Comparison of ENCODE assay signal across 10 mouse cellular contexts in genomic region chr10:20673798-20674197, GRCm38 (mm10). TPM values are rescaled to one million over a fixed set of nuclear protein-coding genes. Genes with fewer than 3 reads are reported as not detected.
DNase-seq lines count a peak whose midpoint lies in the region; ATAC-seq and TF ChIP-seq lines count a peak whose summit lies in the region.
"Had no signal": no experiment of that assay in that cellular context is flagged by ENCODE, and none has a peak within 500 bp of the region (broad histone marks: within the 10 kb centered on the region; RNA-seq: fewer than 3 reads in every experiment).

No protein-coding gene starts in this region.

- no peaks in the 10 kb centered on the region for H3K9me3 ChIP-seq in liver, embryonic 11.5 days (ENCODE audit: control insufficient read depth, low read length)
- H3K9me3 ChIP-seq in intestine, embryonic 16.5 days (ENCODE audit: control insufficient read depth, low read length) = no peaks in the 10 kb centered on the region
- H3K9me3 ChIP-seq in kidney, embryonic 15.5 days (replicated peaks) = no peaks in the 10 kb centered on the region

- peaks cover 5% of the 10 kb centered on the region; the same call in 1 of the 2 replicates for H3K4me1 ChIP-seq in liver, adult 2 months (ENCODE audit: control insufficient read depth, insufficient read depth, low read length)
- no peaks in the 10 kb centered on the region for H3K4me1 ChIP-seq in liver, embryonic 11.5 days (replicated peaks; ENCODE audit: control insufficient read depth, insufficient read depth, low read length)
- peaks cover 12% of the 10 kb centered on the region for H3K4me1 ChIP-seq in embryonic fibroblast, embryonic 13.5 days (ENCODE audit: control insufficient read depth, insufficient read depth, low read length)
- peaks cover 3% of the 10 kb centered on the region; the same call in 1 of the 2 replicates for H3K4me1 ChIP-seq in intestine, embryonic 16.5 days (ENCODE audit: control insufficient read depth, insufficient read depth, low read length)
- no peaks in the 10 kb centered on the region for H3K4me1 ChIP-seq in kidney, embryonic 15.5 days

- peak; percentile 90 for DNase-seq in liver, adult 2 months (ENCODE audit: extremely low read depth, low read depth, low spot score)
- no peak for DNase-seq in liver, embryonic 11.5 days (ENCODE audit: low spot score)
- DNase-seq in layer of hippocampus, adult 18-20 months (ENCODE audit: low spot score in 2 of 2) = peak; percentile 82 to 93
- DNase-seq in right cerebral cortex, adult 2 months (ENCODE audit: low spot score in 2 of 2) = peak; percentile 89 to 90
- no peak for DNase-seq in embryo, embryonic 9.5 days (ENCODE audit: extremely low spot score)

- no peak for TF ChIP-seq POLR2A in liver, adult 2 months (IDR thresholded peaks at IDR 0.05; ENCODE audit: extremely low read depth, insufficient read depth, low read length)
- no peak for TF ChIP-seq POLR2A in embryonic fibroblast, embryonic 13.5 days (IDR thresholded peaks at IDR 0.05; ENCODE audit: low read depth, low read length)

- H3K9ac ChIP-seq in liver, adult 2 months (ENCODE audit: low read depth, low read length) = peak overlapping the region; percentile 8; the same call in 1 of the 2 replicates
- no peak overlapping the region for H3K9ac ChIP-seq in liver, embryonic 11.5 days (ENCODE audit: low read depth, low read length)
- no peak overlapping the region for H3K9ac ChIP-seq in intestine, embryonic 16.5 days (ENCODE audit: low read depth, low read length)
- H3K9ac ChIP-seq in kidney, embryonic 15.5 days = no peak overlapping the region
- H3K9ac ChIP-seq: liver, embryonic 14.5 days had no signal

- no peak overlapping the region for H3K4me2 ChIP-seq in liver, embryonic 11.5 days
- H3K4me2 ChIP-seq in intestine, embryonic 16.5 days (ENCODE audit: low read depth, low read length) = no peak overlapping the region
- H3K4me2 ChIP-seq in kidney, embryonic 15.5 days = no peak overlapping the region

- no peaks in the 10 kb centered on the region for H3K36me3 ChIP-seq in liver, adult 2 months (ENCODE audit: control insufficient read depth, insufficient read depth, low read length)
- no peaks in the 10 kb centered on the region for H3K36me3 ChIP-seq in liver, embryonic 11.5 days (ENCODE audit: control insufficient read depth, insufficient read depth, low read length)
- no peaks in the 10 kb centered on the region for H3K36me3 ChIP-seq in intestine, embryonic 16.5 days (ENCODE audit: control insufficient read depth, insufficient read depth, low read length)
- H3K36me3 ChIP-seq in kidney, embryonic 15.5 days = no peaks in the 10 kb centered on the region

- WGBS in liver, adult 2 months = 31% methylated on average over 4 of the region's 4 CpGs
- 87% methylated on average over 4 of the region's 4 CpGs for WGBS in liver, embryonic 11.5 days
- 90% methylated on average over 4 of the region's 4 CpGs for WGBS in intestine, embryonic 16.5 days
- 84% methylated on average over 4 of the region's 4 CpGs for WGBS in kidney, embryonic 15.5 days

- no peaks in the 10 kb centered on the region for H3K79me2 ChIP-seq in liver, adult 2 months (ENCODE audit: control insufficient read depth, insufficient read depth, low read length)

- no peak overlapping the region for H3K4me3 ChIP-seq in liver, adult 2 months (ENCODE audit: insufficient read depth, low read depth, low read length)
- H3K4me3 ChIP-seq in liver, embryonic 11.5 days (ENCODE audit: low read depth, low read length) = no peak overlapping the region
- H3K4me3 ChIP-seq in embryonic fibroblast, embryonic 13.5 days (ENCODE audit: insufficient read depth, low read length) = no peak overlapping the region
- H3K4me3 ChIP-seq in intestine, embryonic 16.5 days (ENCODE audit: low read length) = no peak overlapping the region
- no peak overlapping the region for H3K4me3 ChIP-seq in kidney, embryonic 15.5 days (replicated peaks)

- no peaks in the 10 kb centered on the region for H3K27me3 ChIP-seq in liver, adult 2 months (ENCODE audit: control insufficient read depth, insufficient read depth, low read length)
- H3K27me3 ChIP-seq in liver, embryonic 11.5 days (replicated peaks; ENCODE audit: control insufficient read depth, insufficient read depth, low read length) = no peaks in the 10 kb centered on the region
- no peaks in the 10 kb centered on the region for H3K27me3 ChIP-seq in intestine, embryonic 16.5 days (replicated peaks; ENCODE audit: control insufficient read depth, insufficient read depth, low read length)
- no peaks in the 10 kb centered on the region for H3K27me3 ChIP-seq in kidney, embryonic 15.5 days
- H3K27me3 ChIP-seq: Patski had no signal

- no peak overlapping the region for H3K27ac ChIP-seq in liver, adult 2 months (replicated peaks; ENCODE audit: insufficient read depth, low read depth, low read length)
- H3K27ac ChIP-seq in liver, embryonic 11.5 days (ENCODE audit: low read depth, low read length) = no peak overlapping the region
- H3K27ac ChIP-seq in embryonic fibroblast, embryonic 13.5 days (ENCODE audit: insufficient read depth, low read length) = peak overlapping the region; percentile 88
- no peak overlapping the region for H3K27ac ChIP-seq in intestine, embryonic 16.5 days (ENCODE audit: low read length)
- no peak overlapping the region for H3K27ac ChIP-seq in kidney, embryonic 15.5 days
- H3K27ac ChIP-seq: liver, embryonic 14.5 days had no signal

- no peak for ATAC-seq in liver, embryonic 11.5 days (replicated peaks; ENCODE audit: low FRiP score)
- ATAC-seq in intestine, embryonic 16.5 days = no peak
- ATAC-seq in kidney, embryonic 15.5 days (replicated peaks; ENCODE audit: low FRiP score) = no peak
- ATAC-seq: Patski had no signal

- no peak for TF ChIP-seq CTCF in liver, adult 2 months (IDR thresholded peaks at IDR 0.05; ENCODE audit: low read depth, low read length)
- no peak for TF ChIP-seq CTCF in embryonic fibroblast, embryonic 13.5 days (IDR thresholded peaks at IDR 0.05; ENCODE audit: borderline replicate concordance, insufficient read depth, low read length)

RNA-seq across cellular contexts. Expression of gene Pde7b, which starts 51.1 kb away (rescaled TPM):
- total RNA-seq in liver, adult 2 months (2014; rRNA removed) = 7.9 and 8.8 TPM in 2 replicates
- polyA plus RNA-seq in liver, adult 2 months (2012; rRNA removed) = 3.1 and 3.2 TPM in 2 replicates
- 0.48 and 1.3 TPM in 2 replicates for polyA plus RNA-seq in liver, embryonic 11.5 days (2014; fragmentation: Nextera tagmentation; extraction: Ambion mirVana)
- 9.0 and 9.4 TPM in 2 replicates for polyA plus RNA-seq in embryonic fibroblast, embryonic 13.5 days (2011; ENCODE audit: insufficient read length, low read depth, missing spikeins)
- total RNA-seq in layer of hippocampus, adult 18-20 months (2021) = 10 to 100 TPM; 21.2 to 27.0 TPM
- 1.9 and 2.0 TPM in 2 replicates for polyA plus RNA-seq in intestine, embryonic 16.5 days (2015; fragmentation: Nextera tagmentation; extraction: Ambion mirVana)
- 4.3 and 5.3 TPM in 2 replicates for polyA plus RNA-seq in kidney, embryonic 15.5 days (2015; fragmentation: Nextera tagmentation; extraction: Ambion mirVana)

Comparison
In these comparisons a context has a peak if more than half of its experiments do, and no peak if none do; other contexts are left out.
1. DNase-seq: peak in liver, adult 2 months (single experiment), layer of hippocampus, adult 18-20 months (2 of 2) and right cerebral cortex, adult 2 months (2 of 2); none in liver, embryonic 11.5 days (single experiment) and embryo, embryonic 9.5 days (single experiment).